Mouse (Mus musculus): Measurements from ENCODE around the gene Dennd1c.

- TF ChIP-seq POLR2A (IDR thresholded peaks at IDR 0.05; ENCODE audit: control insufficient read depth, low read depth, low read length) (no peak), CTCF (IDR thresholded peaks at IDR 0.05; ENCODE audit: control insufficient read depth, insufficient read depth, insufficient replicate concordance, low read depth, low read length) (no peak)
These were observed 47.7 kb upstream of the Dennd1c start for GRCm38 (mm10) chr17:57125853-57126622.

Data from testis, adult 2 months (tissue).